ENCODE assay signal across 8 mouse cellular contexts in genomic region chr17:87444763-87445162, GRCm38 (mm10). TPM values are rescaled to one million over a fixed set of nuclear protein-coding genes. Genes with fewer than 3 reads are reported as not detected.
DNase-seq lines count a peak whose midpoint lies in the region; ATAC-seq and TF ChIP-seq lines count a peak whose summit lies in the region.

No protein-coding gene starts in this region.

- intact Hi-C loops in heart, postnatal 14 days (cut with DNase I) = loop anchor here (5.0 kb wide), 2 partner anchors 112 to 128 kb away; no protein-coding TSS in a partner anchor

- no peaks in the 10 kb centered on the region for H3K27me3 ChIP-seq in heart, postnatal 0 days (ENCODE audit: control insufficient read depth, insufficient read depth, low read length)
- H3K27me3 ChIP-seq in embryonic facial prominence, embryonic 11.5 days (ENCODE audit: control insufficient read depth, insufficient read depth, low read length) = no peaks in the 10 kb centered on the region
- no peaks in the 10 kb centered on the region for H3K27me3 ChIP-seq in hindbrain, postnatal 0 days (ENCODE audit: insufficient read depth, low read length)
- no peaks in the 10 kb centered on the region for H3K27me3 ChIP-seq in midbrain, embryonic 15.5 days (replicated peaks)

- no peak for TF ChIP-seq CTCF in heart, postnatal 0 days (IDR thresholded peaks at IDR 0.05; ENCODE audit: low read depth)
- TF ChIP-seq CTCF in hindbrain, postnatal 0 days (IDR thresholded peaks at IDR 0.05; ENCODE audit: low read depth) = no peak

- H3K27ac ChIP-seq in heart, postnatal 0 days (ENCODE audit: low read depth) = no peak overlapping the region
- no peak overlapping the region for H3K27ac ChIP-seq in embryonic facial prominence, embryonic 11.5 days (replicated peaks; ENCODE audit: low read depth, low read length)
- no peak overlapping the region for H3K27ac ChIP-seq in hindbrain, postnatal 0 days
- no peak overlapping the region for H3K27ac ChIP-seq in midbrain, embryonic 15.5 days

- H3K4me1 ChIP-seq in heart, postnatal 0 days (ENCODE audit: control insufficient read depth, insufficient read depth) = peaks cover 37% of the 10 kb centered on the region
- H3K4me1 ChIP-seq in embryonic facial prominence, embryonic 11.5 days (ENCODE audit: control insufficient read depth, insufficient read depth, low read length) = 0 out of 2 replicates have a peak, but pooled peaks cover 3% of the 10 kb centered on the region
- H3K4me1 ChIP-seq in hindbrain, postnatal 0 days (ENCODE audit: insufficient read depth, low read length) = peaks cover 26% of the 10 kb centered on the region
- H3K4me1 ChIP-seq in midbrain, embryonic 15.5 days = peaks cover 51% of the 10 kb centered on the region

- no peak overlapping the region for H3K9ac ChIP-seq in heart, postnatal 0 days (replicated peaks; ENCODE audit: low read depth, low read length)
- no peak overlapping the region; the same call in 1 of the 2 replicates for H3K9ac ChIP-seq in embryonic facial prominence, embryonic 11.5 days (replicated peaks; ENCODE audit: low read length)
- H3K9ac ChIP-seq in hindbrain, postnatal 0 days (replicated peaks; ENCODE audit: low read length) = 0 out of 2 replicates have a peak overlapping the region, but pooled peaks have one; percentile 9
- peak overlapping the region; percentile 20; the same call in 1 of the 2 replicates for H3K9ac ChIP-seq in midbrain, embryonic 15.5 days

- no peaks in the 10 kb centered on the region for H3K9me3 ChIP-seq in heart, postnatal 0 days (replicated peaks; ENCODE audit: control insufficient read depth, low read length)
- H3K9me3 ChIP-seq in embryonic facial prominence, embryonic 11.5 days (replicated peaks; ENCODE audit: control insufficient read depth, low read length) = no peaks in the 10 kb centered on the region
- H3K9me3 ChIP-seq in hindbrain, postnatal 0 days (ENCODE audit: low read length) = no peaks in the 10 kb centered on the region
- no peaks in the 10 kb centered on the region for H3K9me3 ChIP-seq in midbrain, embryonic 15.5 days

- TF ChIP-seq EP300 in heart, postnatal 0 days (IDR thresholded peaks at IDR 0.05; ENCODE audit: low read depth) = no peak

- WGBS in heart, postnatal 0 days = 33% methylated on average over 4 of the region's 4 CpGs
- 55% methylated on average over 4 of the region's 4 CpGs for WGBS in embryonic facial prominence, embryonic 11.5 days
- WGBS in hindbrain, postnatal 0 days = 31% methylated on average over 4 of the region's 4 CpGs
- 42% methylated on average over 4 of the region's 4 CpGs for WGBS in midbrain, embryonic 15.5 days

- peak overlapping the region; percentile 37 for H3K4me3 ChIP-seq in heart, postnatal 0 days (ENCODE audit: low read depth, low read length)
- H3K4me3 ChIP-seq in embryonic facial prominence, embryonic 11.5 days (ENCODE audit: low read depth, low read length) = peak overlapping the region; percentile 18
- peak overlapping the region; percentile 96 for H3K4me3 ChIP-seq in hindbrain, postnatal 0 days (ENCODE audit: low read length)
- H3K4me3 ChIP-seq in midbrain, embryonic 15.5 days = peak overlapping the region; percentile 37

- no peak for ATAC-seq in heart, postnatal 0 days (ENCODE audit: insufficient read depth, low read depth)
- no peak for ATAC-seq in embryonic facial prominence, embryonic 11.5 days (replicated peaks; ENCODE audit: insufficient number of reproducible peaks, low FRiP score, low TSS enrichment, low read depth)
- no peak for ATAC-seq in hindbrain, postnatal 0 days
- ATAC-seq in midbrain, embryonic 15.5 days (replicated peaks) = no peak

- DNase-seq in heart, postnatal 0 days (ENCODE audit: low spot score) = peak; percentile 22
- DNase-seq in heart, postnatal 14 days = no peak
- no peak for DNase-seq in embryonic facial prominence, embryonic 11.5 days (ENCODE audit: low spot score)
- no peak for DNase-seq in hindbrain, postnatal 0 days (ENCODE audit: low spot score)
- DNase-seq in thymus, postnatal 14 days = no peak
- DNase-seq in ovary, postnatal 10 days (ENCODE audit: low spot score) = no peak
- no peak for DNase-seq in adrenal gland, postnatal 4 days (ENCODE audit: low spot score in 2 of 2)

- H3K36me3 ChIP-seq in heart, postnatal 0 days (replicated peaks; ENCODE audit: control insufficient read depth, insufficient read depth, low read length) = 0 out of 2 replicates have a peak, but pooled peaks cover 5% of the 10 kb centered on the region
- no peaks in the 10 kb centered on the region; the same call in 1 of the 2 replicates for H3K36me3 ChIP-seq in embryonic facial prominence, embryonic 11.5 days (replicated peaks; ENCODE audit: control insufficient read depth, insufficient read depth, low read depth, low read length)
- no peaks in the 10 kb centered on the region for H3K36me3 ChIP-seq in hindbrain, postnatal 0 days (ENCODE audit: insufficient read depth, low read length)
- H3K36me3 ChIP-seq in midbrain, embryonic 15.5 days (replicated peaks) = no peaks in the 10 kb centered on the region

- H3K4me2 ChIP-seq in heart, postnatal 0 days (ENCODE audit: low read depth, low read length) = peak overlapping the region; percentile 63
- H3K4me2 ChIP-seq in embryonic facial prominence, embryonic 11.5 days (ENCODE audit: low read depth, low read length) = peak overlapping the region; percentile 36
- peak overlapping the region; percentile 80 for H3K4me2 ChIP-seq in hindbrain, postnatal 0 days (ENCODE audit: low read depth, low read length)
- H3K4me2 ChIP-seq in midbrain, embryonic 15.5 days = peak overlapping the region; percentile 73

RNA-seq across cellular contexts. Expression of gene Calm2, which starts 2.0 kb away (rescaled TPM):
- total RNA-seq in heart, postnatal 0 days (2014; rRNA removed; ENCODE audit: low replicate concordance) = 129 and 183 TPM in 2 replicates
- polyA plus RNA-seq in heart, postnatal 0 days (2015; fragmentation: Nextera tagmentation; extraction: Ambion mirVana) = 389 and 428 TPM in 2 replicates
- total RNA-seq in heart, postnatal 14 days (2021) = 100 to 1,000 TPM; 179 to 185 TPM
- polyA plus RNA-seq in embryonic facial prominence, embryonic 11.5 days (2014; fragmentation: Nextera tagmentation; extraction: Ambion mirVana) = 1,261 and 1,315 TPM in 2 replicates
- 841 and 932 TPM in 2 replicates for total RNA-seq in hindbrain, postnatal 0 days (2014; rRNA removed)
- 3,128 and 3,189 TPM in 2 replicates for polyA plus RNA-seq in hindbrain, postnatal 0 days (2015; fragmentation: Nextera tagmentation; extraction: Ambion mirVana)
- 1,861 and 1,975 TPM in 2 replicates for polyA plus RNA-seq in midbrain, embryonic 15.5 days (2015; fragmentation: Nextera tagmentation; extraction: Ambion mirVana)
- total RNA-seq in adrenal gland, postnatal 4 days (2021) = 100 to 1,000 TPM; 558 to 566 TPM

RNA-seq across cellular contexts. Expression of gene Stpg4, which starts 17.2 kb away (rescaled TPM):
- not detected in 2 replicates for total RNA-seq in heart, postnatal 0 days (2014; rRNA removed; ENCODE audit: low replicate concordance)
- not detected in 2 replicates for polyA plus RNA-seq in heart, postnatal 0 days (2015; fragmentation: Nextera tagmentation; extraction: Ambion mirVana)
- not detected for total RNA-seq in heart, postnatal 14 days (2021)
- not detected in 2 replicates for polyA plus RNA-seq in embryonic facial prominence, embryonic 11.5 days (2014; fragmentation: Nextera tagmentation; extraction: Ambion mirVana)
- total RNA-seq in hindbrain, postnatal 0 days (2014; rRNA removed) = 0.31 TPM in 1 of 2 replicates, not detected in the other
- not detected in 2 replicates for polyA plus RNA-seq in hindbrain, postnatal 0 days (2015; fragmentation: Nextera tagmentation; extraction: Ambion mirVana)
- 0.42 and 0.54 TPM in 2 replicates for polyA plus RNA-seq in midbrain, embryonic 15.5 days (2015; fragmentation: Nextera tagmentation; extraction: Ambion mirVana)
- total RNA-seq in adrenal gland, postnatal 4 days (2021) = under 1 TPM in 1 of 2 experiments, not detected in 1; 0.51 TPM

Comparison
In these comparisons a context has a peak if more than half of its experiments do, and no peak if none do; other contexts are left out.
1. H3K4me3 ChIP-seq: peak in every context shown above with its lines; median percentile 96 in hindbrain, postnatal 0 days; 37 in heart, postnatal 0 days; 37 in midbrain, embryonic 15.5 days; 18 in embryonic facial prominence, embryonic 11.5 days.
2. H3K9ac ChIP-seq: peak in hindbrain, postnatal 0 days (single experiment) and midbrain, embryonic 15.5 days (single experiment); none in heart, postnatal 0 days (single experiment) and embryonic facial prominence, embryonic 11.5 days (single experiment).
3. Peak in every context shown above with its lines, with median percentiles within 50 percentile points of each other: H3K4me2 ChIP-seq.